Mouse (Mus musculus) stomach, embryonic 14.5 days (tissue): Measurements from ENCODE around the gene R3hcc1l. TPM values are rescaled to one million over a fixed set of nuclear protein-coding genes. Genes with fewer than 3 reads are reported as not detected.

ENCODE experiments used
- ATAC-seq: fragments of 200-750 bp; cut with Nextera tagmentation; 2 replicates; pipeline ENCODE4 v1.8.0; 2017; ENCODE audit warnings: low read depth, moderate TSS enrichment; ENCODE audit not compliant: insufficient number of reproducible peaks, insufficient read depth, low FRiP score
- H3K27ac ChIP-seq: fragments of 300-500 bp; sonication (generic); 2 replicates; pipeline ENCODE4 v1.5.1; 2014; ENCODE audit warnings: mild to moderate bottlenecking, low read length, moderate library complexity, mixed read lengths
- H3K27me3 ChIP-seq: fragments of 300-500 bp; sonication (generic); 2 replicates; pipeline ENCODE4 v1.6.1; 2014; ENCODE audit warnings: low read length, control low read depth, mixed read lengths; ENCODE audit not compliant: control insufficient read depth, insufficient read depth
- H3K36me3 ChIP-seq: fragments of 300-500 bp; sonication (generic); 2 replicates; pipeline ENCODE4 v1.6.1; 2014; ENCODE audit warnings: mild to moderate bottlenecking, control low read depth, low read length, moderate library complexity, mixed read lengths; ENCODE audit not compliant: control insufficient read depth, insufficient read depth
- H3K4me1 ChIP-seq: fragments of 300-500 bp; sonication (generic); 2 replicates; pipeline ENCODE4 v1.6.1; 2014; ENCODE audit warnings: low read length, control low read depth, mixed read lengths; ENCODE audit not compliant: control insufficient read depth, insufficient read depth
- H3K4me2 ChIP-seq: fragments of 300-500 bp; sonication (generic); replicated peaks from 2 replicates; pipeline ENCODE4 v1.6.1; 2014; ENCODE audit warnings: low read depth, low read length, control low read depth
- H3K4me3 ChIP-seq: fragments of 300-500 bp; sonication (generic); 2 replicates; pipeline ENCODE4 v1.5.1; 2014; ENCODE audit warnings: low read depth, low read length, control low read depth
- H3K9ac ChIP-seq: fragments of 300-500 bp; sonication (generic); replicated peaks from 2 replicates; pipeline ENCODE4 v1.6.1; 2014; ENCODE audit warnings: low read depth, mild to moderate bottlenecking, control low read depth, low read length, moderate library complexity, mixed read lengths
- H3K9me3 ChIP-seq: fragments of 300-500 bp; sonication (generic); 2 replicates; pipeline ENCODE4 v1.6.1; 2016; ENCODE audit warnings: low read depth, low read length, control low read depth; ENCODE audit not compliant: control insufficient read depth
- WGBS: fragments of 180-500 bp; shearing (Covaris S2); extraction: QIAGEN DNeasy Blood & Tissue Kit; methylation state at CpG from one replicate; pipeline ENCODE4 v1.1.7; 2014; 5-methylcytosine and 5-hydroxymethylcytosine counted together
- polyA plus RNA-seq: library from polyadenylated mRNA; unstranded; fragments of >200 nt; fragmentation: Nextera tagmentation; extraction: Ambion mirVana; gene quantifications from 2 replicates; pipeline ENCODE4 v1.2.1, GENCODE M21; 2014

Gene R3hcc1l
- polyA plus RNA-seq, 1 experiment from 2014 or later, result 28.0 TPM

DNA sequence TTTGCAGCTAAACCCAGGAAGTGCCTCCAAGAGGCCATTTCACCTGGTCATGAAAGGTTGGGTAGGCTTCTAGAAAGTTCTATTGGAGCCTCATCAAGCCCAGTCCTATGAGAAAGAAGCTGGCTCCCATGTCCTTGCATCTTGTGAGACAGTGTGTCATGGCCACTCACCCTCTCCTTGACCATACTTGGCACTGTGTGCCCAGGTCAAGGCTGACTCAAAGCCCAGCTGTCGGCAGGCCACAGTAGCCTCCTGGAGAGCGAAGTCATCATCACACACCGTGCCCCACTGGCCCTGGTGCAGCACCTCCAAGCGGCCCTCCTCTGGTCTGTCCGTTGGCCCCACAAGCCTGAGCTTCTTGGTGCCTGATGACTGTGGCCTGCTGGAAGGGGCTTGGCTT, 89.5 kb downstream of the R3hcc1l start:
- Histone ChIP-seq H3K4me1 (0 out of 2 replicates have a peak, but pooled peaks cover 3% of the 10 kb centered on the region), H3K27me3 (no peaks in the 10 kb centered on the region), H3K27ac (no peak overlapping the region), H3K9me3 (no peaks in the 10 kb centered on the region), H3K36me3 (no peaks in the 10 kb centered on the region), H3K4me3 (no peak overlapping the region), H3K9ac (no peak overlapping the region), H3K4me2 (no peak overlapping the region)
- WGBS, result 87% methylated on average over 5 of the region's 5 CpGs
- no peak for ATAC-seq

DNA sequence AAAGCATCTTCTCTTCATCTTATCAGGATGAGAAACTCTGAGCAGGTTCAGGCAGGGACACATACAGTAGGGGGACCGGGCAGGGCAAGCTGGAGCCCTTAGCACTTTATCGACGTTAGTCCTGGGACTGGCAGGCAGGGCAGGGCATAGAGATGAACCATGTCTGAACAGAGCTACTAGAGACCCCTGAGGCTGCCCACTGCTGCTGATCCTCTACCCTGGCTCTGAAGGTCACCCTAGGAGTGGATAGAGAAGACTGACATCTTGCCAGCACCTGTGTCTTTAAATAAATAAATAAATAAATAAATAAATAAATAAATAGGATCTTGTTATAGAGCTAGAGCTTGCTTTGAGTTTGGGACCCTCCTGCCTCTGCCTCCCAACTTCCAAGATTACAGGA, 91.2 kb downstream of the R3hcc1l start:
- Histone ChIP-seq H3K27ac (no peak overlapping the region), H3K27me3 (no peaks in the 10 kb centered on the region), H3K9ac (no peak overlapping the region), H3K4me1 (0 out of 2 replicates have a peak, but pooled peaks cover 6% of the 10 kb centered on the region), H3K4me3 (no peak overlapping the region), H3K9me3 (no peaks in the 10 kb centered on the region), H3K4me2 (no peak overlapping the region), H3K36me3 (no peaks in the 10 kb centered on the region)
- WGBS, result 91% methylated on average over 3 of the region's 3 CpGs
- no peak for ATAC-seq

DNA sequence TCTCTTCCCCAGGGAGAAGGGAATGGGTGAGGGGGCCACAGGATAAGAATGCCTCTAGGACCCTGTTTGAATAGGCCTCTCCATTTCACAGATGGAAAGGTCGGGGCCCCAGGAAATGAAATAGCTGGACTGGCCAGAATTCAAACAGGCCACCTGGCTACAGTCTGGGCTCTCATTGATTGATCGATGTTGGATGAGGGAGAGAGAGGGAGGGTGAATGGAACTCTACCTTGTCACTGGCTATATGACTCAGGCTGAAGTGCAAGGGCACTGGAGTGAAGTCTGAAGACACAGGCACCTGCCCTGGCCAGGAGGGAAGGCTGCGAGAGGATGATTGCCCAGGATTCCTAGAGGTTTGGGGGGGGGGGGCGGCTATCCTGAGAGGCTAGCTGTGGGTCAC, 93.2 kb downstream of the R3hcc1l start:
- H3K9ac ChIP-seq, result no peak overlapping the region
- H3K36me3 ChIP-seq, result no peaks in the 10 kb centered on the region
- H3K4me1 ChIP-seq, result 0 out of 2 replicates have a peak, but pooled peaks cover 6% of the 10 kb centered on the region
- 76% methylated on average over 4 of the region's 4 CpGs for WGBS
- no peak for ATAC-seq
- no peaks in the 10 kb centered on the region for H3K9me3 ChIP-seq
- no peak overlapping the region for H3K4me3 ChIP-seq
- H3K4me2 ChIP-seq, result 0 out of 2 replicates have a peak overlapping the region, but pooled peaks have one; percentile 62
- no peaks in the 10 kb centered on the region for H3K27me3 ChIP-seq
- H3K27ac ChIP-seq, result no peak overlapping the region

DNA sequence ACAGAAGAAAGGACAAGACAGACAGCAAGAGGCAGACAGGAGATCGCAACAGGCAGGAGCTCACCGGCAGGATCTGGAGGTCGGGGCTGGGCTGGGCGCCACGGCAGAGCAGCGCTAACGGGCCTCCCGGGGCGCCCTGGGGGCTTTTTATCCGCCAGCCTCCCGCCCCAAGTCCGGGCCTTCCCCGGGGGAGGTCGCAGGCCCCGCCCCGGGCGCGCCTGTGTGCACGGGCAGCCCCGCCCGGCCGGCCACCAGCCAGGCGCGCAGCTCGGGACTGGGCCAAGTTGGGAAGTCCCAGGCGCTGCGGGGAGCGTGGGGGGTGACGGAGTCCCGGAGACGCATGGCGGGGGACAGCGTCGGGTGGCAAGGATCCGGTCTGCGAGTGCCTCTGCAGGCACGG, 94.1 kb downstream of the R3hcc1l start, which contains the start of gene Loxl4:
TSS of gene Loxl4 (minus strand) at position 160 of the 400 bp plus-strand sequence.
- ATAC-seq, result 0 out of 2 replicates have a peak, but pooled peaks have one; percentile 59
- 2% methylated on average over 37 of the region's 37 CpGs for WGBS
- no peaks in the 10 kb centered on the region for H3K36me3 ChIP-seq
- H3K27me3 ChIP-seq, result no peaks in the 10 kb centered on the region
- peak within 1 kb of the TSS; percentile 38 for H3K4me3 ChIP-seq
- no peak within 1 kb of the TSS for H3K27ac ChIP-seq
- 0 out of 2 replicates have a peak within 1 kb of the TSS, but pooled peaks have one; percentile 25 for H3K9ac ChIP-seq
- H3K4me1 ChIP-seq, result 0 out of 2 replicates have a peak, but pooled peaks cover 6% of the 10 kb centered on the region
- H3K9me3 ChIP-seq, result no peaks in the 10 kb centered on the region
- peak within 1 kb of the TSS; percentile 62 for H3K4me2 ChIP-seq

DNA sequence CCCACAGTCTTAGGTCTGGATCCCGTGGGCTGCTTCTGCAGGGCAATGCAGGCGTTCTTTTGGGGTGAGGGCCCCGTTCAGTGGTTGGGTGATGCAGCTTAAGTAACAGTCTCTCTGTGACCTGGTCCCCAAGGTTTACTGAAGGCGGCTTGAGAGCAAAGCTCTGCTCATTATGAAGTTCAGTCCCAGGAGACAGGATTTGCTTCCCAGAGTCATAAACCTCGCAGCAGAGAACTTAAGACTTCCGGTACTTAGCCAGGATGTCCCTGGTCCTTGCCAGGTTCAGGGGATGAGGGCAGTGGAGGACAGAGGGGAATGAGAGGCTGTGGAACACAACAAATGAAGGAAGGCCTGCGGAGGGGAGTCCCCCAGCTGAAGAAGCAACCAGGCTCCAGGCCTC, 94.6 kb downstream of the R3hcc1l start:
- WGBS, result 27% methylated on average over 7 of the region's 7 CpGs
- H3K4me1 ChIP-seq, result 0 out of 2 replicates have a peak, but pooled peaks cover 6% of the 10 kb centered on the region
- ATAC-seq, result no peak
- H3K4me3 ChIP-seq, result peak overlapping the region; percentile 38
- H3K36me3 ChIP-seq, result no peaks in the 10 kb centered on the region
- no peaks in the 10 kb centered on the region for H3K27me3 ChIP-seq
- 0 out of 2 replicates have a peak overlapping the region, but pooled peaks have one; percentile 25 for H3K9ac ChIP-seq
- H3K4me2 ChIP-seq, result peak overlapping the region; percentile 62
- no peak overlapping the region for H3K27ac ChIP-seq
- no peaks in the 10 kb centered on the region for H3K9me3 ChIP-seq

DNA sequence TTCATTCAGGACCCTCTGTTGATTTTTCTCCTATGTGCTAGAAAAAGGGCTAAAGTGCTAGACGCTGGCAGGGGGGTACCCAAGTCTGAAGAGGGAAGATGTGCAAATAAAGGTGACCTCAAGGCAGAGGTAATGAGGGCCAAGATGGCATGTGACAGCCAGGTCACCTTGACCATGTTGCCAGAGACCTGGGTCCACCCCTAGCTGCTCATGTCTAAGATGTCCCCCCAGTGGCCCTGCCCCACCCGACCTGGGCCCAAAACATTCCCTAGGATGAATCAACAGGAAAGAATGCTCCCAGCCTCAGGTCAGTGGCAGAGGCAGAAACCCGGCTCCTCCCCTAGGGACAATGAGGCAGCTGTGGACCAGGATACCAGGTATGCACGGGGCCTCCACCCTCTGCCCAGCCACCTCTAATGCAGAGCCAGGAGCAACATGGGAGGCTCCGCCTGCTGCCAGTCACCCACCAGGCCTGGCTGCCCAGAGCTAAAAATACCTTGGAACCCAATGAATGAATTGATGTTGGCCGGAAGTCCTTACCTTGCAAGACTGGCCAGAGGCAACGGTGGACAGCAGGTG, 95.2 kb downstream of the R3hcc1l start:
- WGBS, result 60% methylated on average over 7 of the region's 7 CpGs
- Histone ChIP-seq H3K9ac (no peak overlapping the region), H3K27ac (no peak overlapping the region), H3K27me3 (no peaks in the 10 kb centered on the region), H3K4me2 (no peak overlapping the region), H3K9me3 (no peaks in the 10 kb centered on the region), H3K4me1 (0 out of 2 replicates have a peak, but pooled peaks cover 6% of the 10 kb centered on the region), H3K4me3 (no peak overlapping the region), H3K36me3 (no peaks in the 10 kb centered on the region)
- no peak for ATAC-seq

DNA sequence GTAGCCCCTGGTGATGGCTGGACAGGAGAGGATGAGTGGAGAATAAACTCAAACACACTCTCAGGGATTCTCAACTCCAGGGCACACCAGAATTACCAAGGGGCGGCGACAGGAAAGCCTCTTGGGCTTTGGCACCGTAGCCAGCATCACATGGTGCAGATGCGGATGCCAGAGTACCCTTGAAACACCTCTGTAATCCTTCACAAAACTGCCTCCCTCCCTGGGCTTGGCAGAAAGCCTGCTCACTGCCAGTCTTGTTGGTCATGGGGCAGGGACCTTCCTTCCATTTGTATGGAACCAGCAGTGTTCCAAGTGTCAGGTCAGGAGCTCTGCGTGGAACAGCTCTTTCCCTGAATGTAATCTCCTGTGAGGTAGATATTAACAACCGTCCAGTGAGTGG, 109.5 kb downstream of the R3hcc1l start:
- Histone ChIP-seq H3K27me3 (no peaks in the 10 kb centered on the region), H3K4me2 (no peak overlapping the region), H3K36me3 (no peaks in the 10 kb centered on the region), H3K4me3 (no peak overlapping the region), H3K9ac (no peak overlapping the region), H3K9me3 (no peaks in the 10 kb centered on the region), H3K27ac (no peak overlapping the region), H3K4me1 (peaks cover 5% of the 10 kb centered on the region)
- no peak for ATAC-seq
- WGBS, result 86% methylated on average over 6 of the region's 6 CpGs

DNA sequence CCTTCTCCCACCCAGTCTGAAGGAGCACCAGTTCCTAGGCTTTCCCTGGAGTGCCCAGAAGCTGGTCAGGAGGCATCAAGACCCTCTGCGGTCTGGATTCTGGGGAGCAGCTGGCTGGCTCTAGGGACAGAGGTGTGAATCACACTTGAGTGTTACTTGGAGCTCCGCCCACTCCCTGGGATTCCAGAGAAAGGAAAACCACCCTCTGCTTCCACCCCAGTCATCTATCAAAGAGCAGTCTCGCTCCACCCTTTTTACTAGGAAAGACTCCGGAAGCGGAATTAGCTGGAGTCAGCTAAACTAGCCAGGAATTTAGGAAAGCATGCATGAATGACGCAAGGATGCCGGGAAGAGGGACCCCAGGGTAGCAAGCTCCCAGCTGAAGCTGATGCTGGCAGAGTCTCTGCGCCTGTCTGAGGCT, 113.0 kb downstream of the R3hcc1l start:
- no peak overlapping the region for H3K9ac ChIP-seq
- ATAC-seq, result peak; percentile 14; the same call in 1 of the 2 replicates

More for the DNA sequence above, 113.0 kb downstream of the R3hcc1l start:
- no peaks in the 10 kb centered on the region for H3K9me3 ChIP-seq
- no peak overlapping the region for H3K4me3 ChIP-seq
- H3K36me3 ChIP-seq, result no peaks in the 10 kb centered on the region
- WGBS, result 3% methylated on average over 8 of the region's 8 CpGs
- H3K4me2 ChIP-seq, result peak overlapping the region; percentile 30; the same call in 1 of the 2 replicates
- H3K27me3 ChIP-seq, result no peaks in the 10 kb centered on the region
- H3K4me1 ChIP-seq, result peaks cover 5% of the 10 kb centered on the region
- H3K27ac ChIP-seq, result no peak overlapping the region
